Mouse (Mus musculus) cortical plate, adult 2 months (tissue): ENCODE results near the gene Tnxb. TPM values are rescaled to one million over a fixed set of nuclear protein-coding genes. Genes with fewer than 3 reads are reported as not detected.
A peak's percentile ranks its signal among the peaks of the same experiment; 100 is the strongest.

Experiments
- H3K27ac ChIP-seq: fragments of 200-500 bp; 2 replicates; pipeline ENCODE4 v1.5.1; 2012; ENCODE audit warnings: low read length, control low read depth, inconsistent platforms; ENCODE audit not compliant: insufficient read depth
- H3K4me1 ChIP-seq: fragments of 200-500 bp; 2 replicates; pipeline ENCODE4 v1.6.1; 2011; ENCODE audit warnings: low read length; ENCODE audit not compliant: control insufficient read depth, insufficient read depth
- H3K4me3 ChIP-seq: fragments of 200-500 bp; 2 replicates; pipeline ENCODE4 v1.5.1; 2011; ENCODE audit warnings: mild to moderate bottlenecking, low read length, control low read depth; ENCODE audit not compliant: insufficient read depth
- CTCF ChIP-seq: fragments of 200-500 bp; IDR thresholded peaks from 2 replicates; pipeline ENCODE4 v1.5.1; 2011; ENCODE audit warnings: mild to moderate bottlenecking, control low read depth, low read length; ENCODE audit not compliant: insufficient read depth; ENCODE audit errors: extremely low read depth
- POLR2A ChIP-seq: fragments of 200-500 bp; IDR thresholded peaks from 2 replicates; pipeline ENCODE4 v1.6.1; 2011; ENCODE audit warnings: mild to moderate bottlenecking, low read length, control low read depth; ENCODE audit not compliant: insufficient read depth; ENCODE audit errors: extremely low read depth
- polyA plus RNA-seq: library from polyadenylated mRNA; depleted of rRNA; stranded (reverse); fragments of >200 nt; gene quantifications from 2 replicates; pipeline ENCODE4 v1.2.3, GENCODE M21; 2012

The Tnxb gene
- polyA plus RNA-seq, 1 experiment, result 2.2 TPM

GRCm38 (mm10) chr17:34664472-34664871, 5.9 kb upstream of the Tnxb start:
- TF ChIP-seq CTCF (no peak), POLR2A (no peak)
- H3K27ac ChIP-seq, result no peak overlapping the region
- H3K4me3 ChIP-seq, result no peak overlapping the region
- no peaks in the 10 kb centered on the region for H3K4me1 ChIP-seq

- no peaks in the 10 kb centered on the region for H3K4me1 ChIP-seq
- TF ChIP-seq POLR2A (no peak), CTCF (no peak)
- peak overlapping the region; percentile 1; the same call in 1 of the 2 replicates for H3K4me3 ChIP-seq
- H3K27ac ChIP-seq, result no peak overlapping the region
Measured at GRCm38 (mm10) chr17:34671151-34672066, 1.1 kb downstream of the Tnxb start.

- TF ChIP-seq POLR2A (no peak), CTCF (no peak)
- no peaks in the 10 kb centered on the region for H3K4me1 ChIP-seq
Measured at GRCm38 (mm10) chr17:34672246-34672792, 2.0 kb downstream of the Tnxb start.

GRCm38 (mm10) chr17:34673139-34673538, 2.8 kb downstream of the Tnxb start:
- no peak overlapping the region for H3K27ac ChIP-seq
- no peak overlapping the region for H3K4me3 ChIP-seq
- no peaks in the 10 kb centered on the region for H3K4me1 ChIP-seq
- TF ChIP-seq POLR2A, result no peak
- TF ChIP-seq CTCF, result no peak

More at GRCm38 (mm10) chr17:34672246-34672792, 2.0 kb downstream of the Tnxb start:
- peak overlapping the region; percentile 1; the same call in 1 of the 2 replicates for H3K4me3 ChIP-seq
- H3K27ac ChIP-seq, result no peak overlapping the region

GRCm38 (mm10) chr17:34674524-34675204, 4.3 kb downstream of the Tnxb start:
- no peak for TF ChIP-seq CTCF
- TF ChIP-seq POLR2A, result no peak
- Histone ChIP-seq H3K4me1 (no peaks in the 10 kb centered on the region), H3K27ac (no peak overlapping the region), H3K4me3 (no peak overlapping the region)

- Histone ChIP-seq H3K27ac (no peak overlapping the region), H3K4me3 (no peak overlapping the region), H3K4me1 (no peaks in the 10 kb centered on the region)
- no peak for TF ChIP-seq CTCF
- no peak for TF ChIP-seq POLR2A
Measured at GRCm38 (mm10) chr17:34675205-34676092, 5.1 kb downstream of the Tnxb start.

- H3K4me3 ChIP-seq, result no peak overlapping the region
- no peak for TF ChIP-seq CTCF
- TF ChIP-seq POLR2A, result no peak
- H3K27ac ChIP-seq, result no peak overlapping the region
- H3K4me1 ChIP-seq, result no peaks in the 10 kb centered on the region
Measured at GRCm38 (mm10) chr17:34676093-34676460, 5.7 kb downstream of the Tnxb start.

GRCm38 (mm10) chr17:34676671-34677070, 6.3 kb downstream of the Tnxb start:
- Histone ChIP-seq H3K27ac (no peak overlapping the region), H3K4me3 (no peak overlapping the region), H3K4me1 (no peaks in the 10 kb centered on the region)
- TF ChIP-seq POLR2A (no peak), CTCF (no peak)

- TF ChIP-seq CTCF, result no peak
- TF ChIP-seq POLR2A, result no peak
- Histone ChIP-seq H3K4me3 (no peak overlapping the region), H3K27ac (no peak overlapping the region), H3K4me1 (no peaks in the 10 kb centered on the region)
Measured at GRCm38 (mm10) chr17:34680191-34680590, 9.9 kb downstream of the Tnxb start.
